Mouse (Mus musculus): ENCODE results near the gene Ppm1b.

DNA sequence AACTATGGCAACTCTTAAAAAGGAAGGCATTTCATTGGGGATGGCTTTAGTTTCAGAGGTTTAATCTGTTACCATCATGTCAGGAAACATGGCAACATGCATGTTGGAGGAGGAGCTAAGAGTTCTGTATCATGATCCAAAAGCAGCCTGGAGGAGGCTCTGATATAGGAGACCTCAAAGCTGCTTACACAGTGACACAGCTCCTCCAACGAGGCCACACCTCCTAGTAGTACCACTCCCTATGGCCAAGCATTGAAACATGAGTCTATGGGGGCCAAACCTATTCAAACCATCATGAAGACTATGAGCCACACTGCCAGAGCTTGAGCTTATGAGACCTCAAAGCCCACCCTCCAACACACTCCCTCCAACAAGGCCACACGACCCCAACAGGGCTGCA lies 26.2 kb downstream of the Ppm1b start:
- TF ChIP-seq EP300 (IDR thresholded peaks at IDR 0.05) (no peak), CTCF (IDR thresholded peaks at IDR 0.05) (no peak)
